Mouse (Mus musculus) heart, embryonic 11.5 days (tissue): ENCODE measurements around the gene Pfkp. TPM values are rescaled to one million over a fixed set of nuclear protein-coding genes. Genes with fewer than 3 reads are reported as not detected.

Experiments used
- ATAC-seq: fragments of 200-750 bp; cut with Nextera tagmentation; replicated peaks from 2 replicates; pipeline ENCODE4 v1.8.0; 2017; ENCODE audit warnings: moderate library complexity; ENCODE audit not compliant: insufficient number of reproducible peaks, low FRiP score, low TSS enrichment
- H3K27ac ChIP-seq: fragments of 300-500 bp; sonication (generic); 2 replicates; pipeline ENCODE4 v1.5.1; 2014; ENCODE audit warnings: mild to moderate bottlenecking, low read depth, low read length
- H3K27me3 ChIP-seq: fragments of 300-500 bp; sonication (generic); 2 replicates; pipeline ENCODE4 v1.6.1; 2014; ENCODE audit warnings: mild to moderate bottlenecking, low read length, mixed read lengths; ENCODE audit not compliant: control insufficient read depth, insufficient read depth
- H3K36me3 ChIP-seq: fragments of 300-500 bp; sonication (generic); 2 replicates; pipeline ENCODE4 v1.6.1; 2014; ENCODE audit warnings: mild to moderate bottlenecking, low read length, moderate library complexity, mixed read lengths; ENCODE audit not compliant: control insufficient read depth, insufficient read depth
- H3K4me1 ChIP-seq: fragments of 300-500 bp; sonication (generic); 2 replicates; pipeline ENCODE4 v1.6.1; 2014; ENCODE audit warnings: low read length; ENCODE audit not compliant: control insufficient read depth, insufficient read depth
- H3K4me2 ChIP-seq: fragments of 300-500 bp; sonication (generic); 2 replicates; pipeline ENCODE4 v1.6.1; 2014; ENCODE audit warnings: mild to moderate bottlenecking, moderate library complexity
- H3K4me3 ChIP-seq: fragments of 300-500 bp; sonication (generic); 2 replicates; pipeline ENCODE4 v1.5.1; 2014; ENCODE audit warnings: low read depth, low read length
- H3K9ac ChIP-seq: fragments of 300-500 bp; sonication (generic); 2 replicates; pipeline ENCODE4 v1.6.1; 2014; ENCODE audit warnings: mild to moderate bottlenecking, low read depth, low read length, moderate library complexity
- H3K9me3 ChIP-seq: fragments of 300-500 bp; sonication (generic); replicated peaks from 2 replicates; pipeline ENCODE4 v1.6.1; 2016; ENCODE audit warnings: low read length; ENCODE audit not compliant: control insufficient read depth
- WGBS: fragments of 180-500 bp; shearing (Covaris S2); extraction: QIAGEN DNeasy Blood & Tissue Kit; methylation state at CpG from one replicate; pipeline ENCODE4 v1.1.7; 2014; ENCODE audit not compliant: insufficient replicate concordance; 5-methylcytosine and 5-hydroxymethylcytosine counted together
- polyA plus RNA-seq: library from polyadenylated mRNA; unstranded; fragments of >200 nt; fragmentation: Nextera tagmentation; extraction: Ambion mirVana; gene quantifications from 2 replicates; pipeline ENCODE4 v1.2.1, GENCODE M21; 2014

Gene Pfkp
- polyA plus RNA-seq, 1 experiment from 2014 or later = 143 TPM

DNA sequence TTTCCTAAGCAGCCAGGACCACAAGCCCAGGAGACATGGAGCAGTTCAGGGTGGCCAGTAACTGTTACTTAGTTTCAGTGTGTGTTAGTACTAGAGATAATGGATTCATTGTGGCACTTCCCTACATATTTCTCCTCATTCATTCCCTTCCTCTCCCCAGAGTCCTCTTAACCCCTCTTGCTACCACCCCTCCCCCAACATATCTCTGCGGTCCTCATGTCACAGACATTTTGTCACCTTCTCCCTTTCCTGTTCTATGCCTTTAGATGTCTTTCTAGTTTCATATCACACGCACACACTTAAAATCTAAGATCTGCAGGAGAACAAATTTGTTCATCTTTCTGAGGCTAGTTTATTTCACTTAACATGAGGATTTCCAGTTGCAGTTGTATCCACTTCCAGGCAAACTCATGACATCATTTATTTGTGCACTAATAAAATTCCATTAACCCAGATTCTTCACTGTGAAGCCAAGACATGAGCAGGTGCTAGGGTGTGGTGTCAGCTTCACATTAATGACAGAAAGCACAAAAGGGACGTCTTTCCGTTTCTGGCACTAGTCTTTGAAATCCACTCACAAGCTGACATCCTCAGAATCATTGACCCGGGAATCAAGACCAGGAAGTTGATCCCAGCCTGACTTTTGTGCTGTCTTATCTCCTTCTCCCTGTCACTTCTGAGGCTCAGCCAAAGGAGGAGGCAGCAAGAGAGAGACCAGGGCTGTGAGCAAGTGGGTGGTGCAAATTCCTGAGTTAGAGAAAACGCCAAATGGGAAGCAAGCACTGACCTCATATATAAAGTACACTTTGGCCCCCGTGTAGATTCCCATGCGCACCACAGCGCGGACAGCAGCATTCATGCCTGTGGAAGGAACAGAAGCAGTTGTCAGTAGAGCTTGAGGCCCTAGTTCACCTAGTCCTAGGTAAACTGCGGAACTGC is 13.2 kb downstream of the Pfkp start:
- no peaks in the 10 kb centered on the region for H3K9me3 ChIP-seq
- no peaks in the 10 kb centered on the region for H3K36me3 ChIP-seq
- no peaks in the 10 kb centered on the region for H3K27me3 ChIP-seq
- peak; percentile 24; the same call in 1 of the 2 replicates for ATAC-seq
- H3K4me1 ChIP-seq = peaks cover 57% of the 10 kb centered on the region
- no peak overlapping the region for H3K4me3 ChIP-seq
- peak overlapping the region; percentile 67 for H3K27ac ChIP-seq
- H3K9ac ChIP-seq = no peak overlapping the region
- 23% methylated on average over 11 of the region's 11 CpGs for WGBS
- H3K4me2 ChIP-seq = peak overlapping the region; percentile 1; the same call in 1 of the 2 replicates

- Histone ChIP-seq H3K27ac (peak overlapping the region; percentile 71), H3K9ac (no peak overlapping the region), H3K4me3 (no peak overlapping the region), H3K4me1 (peaks cover 63% of the 10 kb centered on the region), H3K36me3 (no peaks in the 10 kb centered on the region), H3K27me3 (no peaks in the 10 kb centered on the region), H3K9me3 (no peaks in the 10 kb centered on the region), H3K4me2 (no peak overlapping the region)
- ATAC-seq = no peak
- 72% methylated on average over 12 of the region's 12 CpGs for WGBS
Measured at GRCm38 (mm10) chr13:6634063-6634462, 14.5 kb downstream of the Pfkp start.

- Histone ChIP-seq H3K4me3 (no peak overlapping the region), H3K9ac (no peak overlapping the region), H3K27me3 (no peaks in the 10 kb centered on the region), H3K36me3 (no peaks in the 10 kb centered on the region), H3K27ac (peak overlapping the region; percentile 71), H3K4me1 (peaks cover 63% of the 10 kb centered on the region), H3K4me2 (no peak overlapping the region), H3K9me3 (no peaks in the 10 kb centered on the region)
- no peak for ATAC-seq
- 41% methylated on average over 7 of the region's 7 CpGs for WGBS
Measured at GRCm38 (mm10) chr13:6633524-6633923, 15.1 kb downstream of the Pfkp start.

GRCm38 (mm10) chr13:6632935-6633334 is 15.6 kb downstream of the Pfkp start:
- H3K27ac ChIP-seq = peak overlapping the region; percentile 71; the same call in 1 of the 2 replicates
- no peak overlapping the region for H3K9ac ChIP-seq

DNA sequence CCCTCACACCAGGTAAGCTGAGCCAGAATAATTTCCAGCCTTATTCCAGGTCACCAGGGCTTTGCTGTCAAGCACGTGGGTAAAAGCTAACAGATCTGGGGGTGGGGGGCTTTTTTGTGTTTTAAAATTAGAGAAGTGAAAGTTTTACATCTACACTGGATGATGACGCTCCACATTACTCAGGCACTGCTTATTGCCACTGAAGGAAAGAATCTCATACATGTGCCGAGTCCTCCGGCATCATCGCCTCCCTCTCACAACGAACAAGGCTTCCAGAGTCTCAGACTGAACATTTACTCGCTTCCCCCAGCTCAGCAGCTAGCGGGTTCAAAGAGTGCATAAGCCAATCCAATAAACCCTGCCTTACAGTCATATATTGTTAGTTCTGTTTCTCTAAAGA is 16.1 kb downstream of the Pfkp start:
- no peak for ATAC-seq
- no peak overlapping the region for H3K27ac ChIP-seq
- no peak overlapping the region for H3K4me3 ChIP-seq
- WGBS = 53% methylated on average over 8 of the region's 8 CpGs
- H3K4me1 ChIP-seq = peaks cover 63% of the 10 kb centered on the region
- H3K36me3 ChIP-seq = no peaks in the 10 kb centered on the region
- no peak overlapping the region for H3K9ac ChIP-seq
- no peaks in the 10 kb centered on the region for H3K27me3 ChIP-seq
- H3K9me3 ChIP-seq = no peaks in the 10 kb centered on the region
- no peak overlapping the region for H3K4me2 ChIP-seq

More at GRCm38 (mm10) chr13:6632935-6633334, 15.6 kb downstream of the Pfkp start:
- Histone ChIP-seq H3K27me3 (no peaks in the 10 kb centered on the region), H3K4me2 (no peak overlapping the region), H3K36me3 (no peaks in the 10 kb centered on the region), H3K9me3 (no peaks in the 10 kb centered on the region), H3K4me1 (peaks cover 63% of the 10 kb centered on the region), H3K4me3 (no peak overlapping the region)
- ATAC-seq = no peak
- 42% methylated on average over 4 of the region's 4 CpGs for WGBS

- H3K9me3 ChIP-seq = no peaks in the 10 kb centered on the region
- no peaks in the 10 kb centered on the region for H3K27me3 ChIP-seq
- no peak overlapping the region for H3K27ac ChIP-seq
- no peak overlapping the region for H3K4me3 ChIP-seq
- peaks cover 60% of the 10 kb centered on the region for H3K4me1 ChIP-seq
- no peak for ATAC-seq
- no peak overlapping the region for H3K4me2 ChIP-seq
- H3K9ac ChIP-seq = no peak overlapping the region
- 71% methylated on average over 12 of the region's 12 CpGs for WGBS
- no peaks in the 10 kb centered on the region for H3K36me3 ChIP-seq
Measured at GRCm38 (mm10) chr13:6631772-6632510, 16.6 kb downstream of the Pfkp start.

GRCm38 (mm10) chr13:6630660-6631059 is 17.9 kb downstream of the Pfkp start:
- H3K27ac ChIP-seq = no peak overlapping the region
- whole genome bisulfite sequencing = 93% methylated on average over 5 of the region's 5 CpGs

GRCm38 (mm10) chr13:6629927-6630326 is 18.6 kb downstream of the Pfkp start:
- WGBS = 37% methylated on average over 5 of the region's 5 CpGs
- H3K9me3 ChIP-seq = no peaks in the 10 kb centered on the region
- H3K4me1 ChIP-seq = peaks cover 42% of the 10 kb centered on the region
- H3K36me3 ChIP-seq = no peaks in the 10 kb centered on the region
- no peak overlapping the region for H3K4me3 ChIP-seq
- no peaks in the 10 kb centered on the region for H3K27me3 ChIP-seq
- no peak for ATAC-seq
- no peak overlapping the region for H3K9ac ChIP-seq
- H3K27ac ChIP-seq = peak overlapping the region; percentile 41; the same call in 1 of the 2 replicates
- H3K4me2 ChIP-seq = no peak overlapping the region

More at GRCm38 (mm10) chr13:6630660-6631059, 17.9 kb downstream of the Pfkp start:
- Histone ChIP-seq H3K9ac (no peak overlapping the region), H3K36me3 (no peaks in the 10 kb centered on the region), H3K4me3 (no peak overlapping the region), H3K4me2 (no peak overlapping the region), H3K4me1 (peaks cover 49% of the 10 kb centered on the region), H3K9me3 (no peaks in the 10 kb centered on the region), H3K27me3 (no peaks in the 10 kb centered on the region)
- no peak for ATAC-seq
